Mouse (Mus musculus): ENCODE results near the gene Unc119. TPM values are rescaled to one million over a fixed set of nuclear protein-coding genes. Genes with fewer than 3 reads are reported as not detected.
A peak's percentile ranks its signal among the peaks of the same experiment; 100 is the strongest.

Unc119 gene
- total RNA-seq (2014; fragmentation: Nextera tagmentation) (51.2 and 51.5 TPM in 2 replicates), total RNA-seq (2017) (20.0 and 27.2 TPM in 2 replicates)

DNA sequence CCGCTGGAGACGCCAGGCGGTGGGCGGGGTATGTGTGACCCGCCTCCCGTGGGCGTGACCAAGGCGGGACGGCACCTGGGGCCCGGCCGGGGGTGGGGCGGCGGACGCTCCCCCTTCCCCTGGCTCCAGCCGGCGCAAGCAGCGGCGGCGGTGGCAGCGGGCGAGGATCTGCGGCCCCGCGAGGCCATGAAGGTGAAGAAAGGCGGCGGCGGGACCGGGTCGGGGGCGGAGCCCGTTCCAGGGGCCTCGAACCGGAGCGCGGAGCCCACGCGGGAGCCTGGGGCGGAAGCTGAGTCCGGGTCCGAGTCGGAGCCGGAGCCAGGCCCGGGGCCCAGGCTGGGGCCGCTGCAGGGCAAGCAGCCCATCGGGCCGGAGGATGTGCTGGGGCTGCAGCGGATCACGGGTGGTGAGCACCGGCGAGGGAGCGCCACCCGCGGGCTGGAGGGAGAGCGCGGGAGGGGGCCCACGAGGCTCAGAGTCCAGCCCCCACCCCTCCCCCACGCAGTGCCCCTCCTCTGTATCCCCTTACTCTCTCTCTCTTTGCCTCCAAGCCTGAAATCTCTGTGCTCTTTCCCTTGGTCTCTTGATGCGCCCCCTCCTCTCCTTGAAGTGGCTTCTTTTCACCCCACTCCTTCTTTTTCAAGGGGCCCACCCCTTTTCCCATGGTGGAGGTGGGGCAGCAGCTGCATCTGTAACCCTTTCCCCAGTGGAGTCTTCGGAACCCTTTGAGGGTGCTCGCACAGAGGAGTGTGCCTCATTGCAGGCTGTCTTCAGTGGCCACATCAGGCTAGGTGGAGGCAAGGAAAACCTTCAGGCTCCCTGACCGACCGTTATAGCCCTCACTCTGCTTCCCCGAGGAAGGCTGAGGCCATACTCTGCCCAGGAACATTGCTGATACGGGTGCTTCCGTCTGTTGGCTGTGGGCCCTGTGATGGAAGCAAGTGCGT lies at the start of gene Unc119:
Gene Unc119 (plus strand): TSS at position 102 of the 947 bp plus-strand sequence.
- 0 out of 2 replicates have a peak, but pooled peaks have one; percentile 34 for ATAC-seq (replicated peaks; ENCODE audit: low FRiP score, low TSS enrichment, poor library complexity, severe bottlenecking)

DNA sequence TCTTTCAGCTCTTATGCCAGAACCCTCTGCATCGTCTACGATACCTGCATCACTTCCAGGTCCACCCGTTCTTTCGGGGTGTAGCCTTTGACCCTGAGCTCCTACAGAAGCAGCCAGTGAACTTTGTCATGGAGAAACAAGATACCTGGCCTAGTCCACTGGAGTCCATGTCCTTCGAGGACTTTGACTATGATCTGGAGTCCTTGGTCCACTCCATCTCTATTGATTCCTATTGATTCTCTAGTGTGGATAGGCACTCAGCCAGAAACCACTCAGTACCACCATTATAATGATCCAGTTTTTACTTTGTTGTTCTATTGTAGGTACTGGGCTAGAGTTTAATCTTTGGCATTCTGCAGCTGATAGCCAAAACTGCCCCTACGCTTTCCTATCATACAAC lies 48.7 kb upstream of the Unc119 start:
- no peak for ATAC-seq (replicated peaks; ENCODE audit: low FRiP score, low TSS enrichment, poor library complexity, severe bottlenecking)

DNA sequence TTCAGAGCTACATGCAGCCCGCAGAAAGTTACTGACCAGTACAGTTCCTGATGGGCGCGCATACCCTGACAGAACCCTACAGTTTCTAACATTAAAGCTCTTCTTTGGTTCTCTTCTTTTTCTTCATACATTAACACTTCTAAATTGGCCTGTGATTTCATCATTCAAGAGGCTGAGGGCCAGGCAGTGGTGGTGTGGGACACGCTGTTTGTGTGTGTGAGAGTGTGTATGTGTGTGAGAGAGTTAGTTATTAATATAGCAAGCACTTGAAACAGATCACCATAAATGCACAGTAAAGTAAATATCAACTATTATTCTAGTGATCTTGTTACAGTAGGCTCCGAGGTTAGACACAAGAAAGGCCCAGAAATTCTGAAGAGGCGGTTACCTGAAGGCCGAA lies 42.4 kb upstream of the Unc119 start:
- ATAC-seq (replicated peaks; ENCODE audit: low FRiP score, low TSS enrichment, poor library complexity, severe bottlenecking): no peak

DNA sequence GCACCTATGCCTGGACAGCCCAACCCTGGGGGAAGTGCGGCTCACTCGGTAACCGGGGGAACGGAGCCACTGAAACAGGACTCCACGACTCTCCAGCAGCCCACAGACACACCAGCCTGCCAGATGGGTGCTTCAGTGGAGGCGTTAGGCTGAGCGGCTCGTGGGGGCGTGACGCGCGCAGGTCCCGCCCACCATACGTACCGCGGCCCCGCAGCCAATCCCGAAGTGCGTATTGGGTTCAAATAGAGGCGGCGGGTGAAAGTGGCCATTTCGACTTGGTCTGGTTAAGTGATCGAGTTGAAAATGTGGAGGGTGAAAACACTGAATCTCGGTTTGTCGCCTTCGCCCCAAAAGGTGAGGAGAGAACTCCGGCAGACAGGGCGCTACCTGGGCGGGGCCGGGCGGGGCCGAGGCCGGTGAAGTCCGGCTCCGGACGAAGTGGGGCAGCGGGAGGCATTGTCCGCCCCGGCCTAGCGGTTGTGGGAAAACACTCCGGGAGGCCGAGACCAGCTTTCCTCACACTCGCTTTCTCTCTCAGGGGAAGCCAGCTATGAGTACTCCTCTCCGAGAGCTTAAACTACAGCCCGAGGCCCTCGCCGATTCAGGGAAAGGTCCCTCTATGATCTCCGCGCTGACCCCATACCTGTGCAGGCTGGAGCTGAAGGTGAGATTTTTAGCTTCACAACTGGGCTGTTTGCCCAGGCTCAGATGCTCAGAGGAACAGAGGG lies 41.8 kb upstream of the Unc119 start, which contains the start of gene Spag5:
Gene Spag5 (plus strand): TSS at position 173 of the 728 bp plus-strand sequence.
- peak; percentile 100 for ATAC-seq (replicated peaks; ENCODE audit: low FRiP score, low TSS enrichment, poor library complexity, severe bottlenecking)

DNA sequence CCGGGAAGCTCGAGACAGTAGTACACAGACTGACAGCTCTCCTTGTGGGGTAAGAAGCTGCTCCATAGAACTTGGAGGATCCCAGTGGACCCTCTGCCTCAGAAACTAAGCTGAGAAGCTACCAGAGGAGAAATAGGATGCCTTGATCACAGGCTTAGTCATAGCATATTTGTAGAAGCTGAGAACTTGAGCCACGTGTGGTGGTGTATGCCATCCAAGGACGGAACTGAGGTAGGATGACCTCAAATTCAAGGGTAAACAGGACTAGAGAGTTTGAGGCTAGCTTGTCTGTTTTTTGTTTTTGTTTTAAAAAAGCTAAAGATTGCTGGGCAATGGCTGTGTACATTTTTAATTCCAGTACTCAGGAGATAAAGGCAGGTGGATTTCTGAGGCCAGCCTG lies 38.0 kb upstream of the Unc119 start:
- no peak for ATAC-seq (replicated peaks; ENCODE audit: low FRiP score, low TSS enrichment, poor library complexity, severe bottlenecking)

DNA sequence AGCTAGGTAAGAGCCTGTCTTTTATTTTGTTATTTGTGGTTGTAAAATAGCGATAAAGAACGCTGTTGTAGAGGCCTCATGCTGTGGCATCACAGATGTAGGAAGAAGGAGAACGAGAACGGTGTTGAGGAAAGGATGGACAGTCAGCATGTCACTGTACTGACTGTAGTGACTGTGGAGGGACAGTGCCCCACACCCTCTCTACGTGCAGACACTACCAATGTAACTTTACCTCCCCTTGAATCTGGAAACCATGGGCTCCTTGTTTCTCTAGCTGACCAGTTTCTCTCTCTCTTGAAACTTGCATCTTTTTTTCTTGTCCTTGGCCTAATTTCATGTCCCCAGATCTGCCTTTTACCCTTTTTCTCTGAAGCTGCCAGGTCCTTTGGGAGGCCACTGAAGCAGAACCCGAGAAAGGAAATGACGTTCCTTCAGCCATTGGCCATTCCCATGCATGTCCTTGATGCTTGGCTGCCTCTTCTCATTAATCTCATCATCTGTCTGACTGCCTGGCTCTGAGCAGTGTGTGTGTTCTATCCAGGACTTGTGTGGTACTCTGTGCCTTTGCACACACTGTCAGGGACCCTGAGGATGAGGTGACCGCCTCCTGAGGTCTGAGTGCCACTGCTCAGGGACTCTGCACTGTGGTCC lies 32.3 kb upstream of the Unc119 start:
- no peak for ATAC-seq (replicated peaks; ENCODE audit: low FRiP score, low TSS enrichment, poor library complexity, severe bottlenecking)

DNA sequence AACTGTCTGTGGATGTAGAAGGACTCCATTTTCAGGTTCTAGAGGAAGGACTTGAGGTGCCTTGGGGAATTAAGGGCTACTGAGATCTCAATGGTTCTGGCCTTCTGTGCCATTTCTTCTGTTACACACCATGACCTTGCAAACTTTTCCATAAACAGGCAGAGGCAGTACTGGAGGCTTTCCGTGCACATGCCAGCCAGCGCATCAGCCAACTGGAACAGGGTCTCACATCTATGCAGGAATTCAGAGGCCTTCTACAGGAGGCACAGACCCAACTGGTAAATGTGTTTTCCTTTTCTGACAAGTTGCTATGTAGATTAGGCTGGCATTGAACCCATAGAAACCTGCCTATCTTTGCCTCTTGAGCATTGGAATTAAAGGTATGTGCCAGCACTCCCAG lies 29.6 kb upstream of the Unc119 start:
- ATAC-seq (replicated peaks; ENCODE audit: low FRiP score, low TSS enrichment, poor library complexity, severe bottlenecking): no peak

DNA sequence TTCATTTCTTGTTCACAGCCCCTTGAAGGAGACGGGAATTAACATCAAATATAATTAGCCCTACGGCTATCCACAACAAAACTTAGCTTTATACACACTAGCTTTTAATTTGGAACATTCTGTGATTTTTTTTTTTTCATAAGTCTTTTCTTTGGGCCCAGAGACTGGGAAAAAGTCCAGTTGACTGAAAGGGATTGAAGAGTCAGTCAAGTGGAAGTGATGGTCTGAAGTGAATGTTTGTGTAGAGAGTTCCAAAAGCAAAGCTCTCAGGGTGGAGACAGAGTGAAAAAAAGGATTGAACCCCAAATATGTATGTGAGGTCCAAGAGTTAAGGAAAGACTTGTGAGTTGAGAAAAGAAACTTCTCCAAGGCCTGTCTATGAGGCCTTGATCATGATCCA lies 24.9 kb upstream of the Unc119 start:
- ATAC-seq (replicated peaks; ENCODE audit: low FRiP score, low TSS enrichment, poor library complexity, severe bottlenecking): no peak

DNA sequence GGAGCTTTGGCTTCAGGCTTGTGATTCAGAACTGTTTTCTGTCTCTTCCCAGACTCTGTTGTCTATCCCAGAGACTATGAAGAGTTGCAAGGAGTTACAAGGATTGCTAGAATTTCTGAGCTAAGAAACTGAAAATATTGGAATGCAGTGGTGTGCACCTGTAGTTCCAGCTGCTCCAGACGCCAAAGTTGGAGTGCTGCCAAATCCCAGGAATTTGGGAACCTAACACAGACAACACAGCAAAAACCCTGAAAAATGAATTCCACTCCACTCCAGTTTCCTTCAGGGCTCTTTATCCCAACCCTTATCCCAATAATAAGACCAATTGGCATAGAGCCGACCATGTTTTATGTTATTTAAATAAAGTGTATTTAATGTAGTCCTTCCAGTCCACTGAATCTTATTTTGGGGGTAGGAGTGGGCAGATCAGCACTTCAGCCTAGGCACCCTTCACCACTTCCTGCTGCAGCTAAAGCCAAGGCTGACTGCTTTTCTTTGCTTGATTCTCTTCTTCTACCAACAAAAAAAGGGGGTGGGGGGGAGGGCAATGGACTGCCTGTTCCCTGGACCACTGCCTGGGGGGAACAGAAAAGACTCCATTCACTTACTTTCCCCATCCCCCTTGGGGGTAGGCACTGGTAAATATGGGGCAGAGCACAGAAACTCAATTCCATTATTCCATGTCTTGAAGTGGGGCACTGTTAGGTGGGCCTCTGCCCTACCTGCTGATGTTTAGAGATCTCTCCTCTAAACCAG lies 21.0 kb upstream of the Unc119 start:
- no peak for ATAC-seq (replicated peaks; ENCODE audit: low FRiP score, low TSS enrichment, poor library complexity, severe bottlenecking)

DNA sequence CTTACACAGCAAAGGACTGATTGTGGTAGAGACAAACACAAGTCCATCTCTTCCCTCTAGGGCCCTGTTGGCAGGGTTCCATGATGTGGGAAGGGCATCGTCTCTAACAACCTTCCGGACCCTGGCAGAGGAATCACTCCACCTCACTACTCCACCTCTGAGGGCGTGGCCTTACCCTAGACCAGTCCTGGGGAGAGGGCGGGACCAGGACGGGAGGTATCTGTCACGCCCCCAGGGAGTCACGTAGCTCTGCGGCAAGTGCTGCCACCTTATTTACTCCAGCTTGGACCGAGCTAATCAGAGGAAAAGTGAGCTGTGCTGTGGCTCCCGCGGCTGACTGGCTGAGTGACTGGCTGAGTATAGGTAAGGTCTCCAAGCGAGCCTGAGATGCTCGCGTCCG lies 20.4 kb upstream of the Unc119 start, which contains the start of gene Aldoc:
Gene Aldoc (plus strand): TSS at position 109 of the 400 bp plus-strand sequence.
- ATAC-seq (replicated peaks; ENCODE audit: low FRiP score, low TSS enrichment, poor library complexity, severe bottlenecking): peak; percentile 98

DNA sequence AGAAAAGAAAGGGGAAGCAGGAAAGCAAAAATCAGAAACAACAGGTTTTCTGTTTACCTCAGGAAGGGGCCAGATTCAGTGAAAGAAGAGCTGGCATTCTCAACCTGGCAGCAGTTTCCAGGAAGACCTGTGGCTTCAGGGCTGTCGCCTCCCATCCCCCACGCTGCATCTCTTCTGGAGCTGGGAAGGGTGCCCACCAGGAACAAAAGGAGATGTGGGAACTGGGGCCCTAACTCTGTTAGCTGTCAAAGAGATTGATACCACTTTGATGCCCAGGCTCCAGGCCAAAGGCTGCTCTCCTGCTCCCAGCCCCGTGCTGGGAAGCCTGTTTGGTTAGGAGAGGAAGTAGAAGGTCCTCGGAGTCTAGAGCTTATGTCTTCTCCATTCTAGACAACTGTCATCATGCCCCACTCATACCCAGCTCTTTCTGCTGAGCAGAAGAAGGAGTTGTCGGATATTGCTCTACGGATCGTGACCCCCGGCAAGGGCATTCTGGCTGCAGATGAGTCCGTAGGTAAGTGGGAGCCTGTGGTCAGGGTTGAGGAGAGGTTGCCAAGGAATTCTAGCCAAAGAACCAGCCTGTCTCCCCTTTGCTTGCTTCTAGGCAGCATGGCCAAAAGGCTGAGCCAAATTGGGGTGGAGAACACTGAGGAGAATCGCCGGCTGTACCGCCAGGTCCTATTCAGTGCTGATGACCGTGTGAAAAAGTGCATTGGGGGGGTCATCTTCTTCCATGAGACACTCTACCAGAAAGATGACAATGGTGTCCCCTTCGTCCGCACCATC lies 19.1 kb upstream of the Unc119 start:
- ATAC-seq (replicated peaks; ENCODE audit: low FRiP score, low TSS enrichment, poor library complexity, severe bottlenecking): no peak

DNA sequence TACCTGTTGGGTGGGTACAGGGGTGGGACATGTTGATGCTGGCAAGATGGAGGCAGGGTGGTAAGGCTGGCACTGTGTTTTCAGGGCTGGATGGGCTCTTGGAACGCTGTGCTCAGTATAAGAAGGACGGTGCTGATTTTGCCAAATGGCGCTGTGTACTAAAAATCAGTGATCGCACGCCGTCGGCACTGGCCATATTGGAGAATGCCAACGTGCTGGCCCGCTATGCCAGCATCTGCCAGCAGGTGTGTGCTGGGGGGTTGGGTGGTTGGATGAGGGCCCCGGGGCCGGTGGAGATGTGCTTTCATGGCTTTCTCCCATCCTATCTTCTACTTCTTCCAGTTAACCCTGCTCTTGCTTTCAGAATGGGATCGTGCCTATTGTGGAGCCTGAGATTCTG lies 18.3 kb upstream of the Unc119 start:
- no peak for ATAC-seq (replicated peaks; ENCODE audit: low FRiP score, low TSS enrichment, poor library complexity, severe bottlenecking)

DNA sequence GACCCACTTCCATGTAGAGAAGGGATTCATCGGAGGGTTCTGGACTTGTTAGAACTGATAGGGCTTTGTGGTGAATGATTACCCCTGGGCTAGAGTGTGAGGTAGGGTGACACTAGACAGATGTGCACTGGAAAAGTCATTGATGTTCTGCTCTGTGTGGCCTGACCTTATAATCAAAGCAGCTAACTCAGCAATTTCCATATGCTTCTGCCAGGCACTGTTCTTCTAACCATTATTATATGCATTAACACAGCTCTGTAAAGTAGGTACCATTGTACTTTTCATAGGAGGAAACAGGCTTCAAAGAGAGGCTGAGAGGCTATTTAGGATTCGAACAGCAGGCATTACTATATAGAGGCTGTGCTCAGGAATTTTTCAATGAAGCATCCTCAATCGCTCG lies 16.1 kb upstream of the Unc119 start:
- ATAC-seq (replicated peaks; ENCODE audit: low FRiP score, low TSS enrichment, poor library complexity, severe bottlenecking): no peak

DNA sequence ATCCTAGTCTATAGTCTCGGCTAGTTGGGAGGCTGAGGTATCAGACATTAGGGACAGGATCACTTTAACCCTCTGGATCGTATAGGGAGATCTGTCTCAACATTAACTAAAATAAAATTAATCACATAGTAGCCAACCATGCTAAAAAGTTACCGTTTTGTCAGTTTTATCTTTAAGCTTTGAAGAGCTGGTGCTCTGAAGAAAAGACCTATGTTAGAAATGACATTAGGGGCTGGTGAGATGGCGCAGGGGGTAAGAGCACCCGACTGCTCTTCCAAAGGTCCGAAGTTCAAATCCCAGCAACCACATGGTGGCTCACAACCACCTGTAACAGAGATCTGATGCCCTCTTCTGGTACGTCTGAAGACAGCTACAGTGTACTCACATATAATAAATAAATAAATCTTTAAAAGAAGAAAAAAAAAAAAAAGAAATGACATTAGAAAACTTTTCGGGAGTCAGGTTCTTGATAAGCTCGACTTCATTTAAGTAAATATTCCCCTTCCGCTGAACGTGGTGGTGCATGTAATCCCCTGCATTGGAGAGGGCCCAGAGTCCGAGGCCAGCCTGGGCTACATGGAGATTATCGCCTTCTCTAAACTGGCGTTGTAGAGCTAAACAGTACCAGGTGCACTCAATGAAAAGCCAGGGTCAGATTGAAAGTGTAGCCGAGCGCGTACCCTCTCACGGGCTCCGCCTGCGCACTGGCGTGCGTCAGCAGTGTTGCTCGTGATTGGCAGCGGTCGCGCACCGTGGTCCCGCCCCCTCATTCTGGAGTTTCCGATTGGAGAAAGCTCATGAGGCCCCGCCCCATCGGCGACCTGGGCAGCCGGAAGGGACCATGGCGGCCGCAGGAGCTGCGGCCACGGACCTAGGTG lies 15.4 kb upstream of the Unc119 start, which contains the start of gene Pigs:
Gene Pigs (plus strand): TSS at position 782 of the 878 bp plus-strand sequence.
- ATAC-seq (replicated peaks; ENCODE audit: low FRiP score, low TSS enrichment, poor library complexity, severe bottlenecking): peak; percentile 97

DNA sequence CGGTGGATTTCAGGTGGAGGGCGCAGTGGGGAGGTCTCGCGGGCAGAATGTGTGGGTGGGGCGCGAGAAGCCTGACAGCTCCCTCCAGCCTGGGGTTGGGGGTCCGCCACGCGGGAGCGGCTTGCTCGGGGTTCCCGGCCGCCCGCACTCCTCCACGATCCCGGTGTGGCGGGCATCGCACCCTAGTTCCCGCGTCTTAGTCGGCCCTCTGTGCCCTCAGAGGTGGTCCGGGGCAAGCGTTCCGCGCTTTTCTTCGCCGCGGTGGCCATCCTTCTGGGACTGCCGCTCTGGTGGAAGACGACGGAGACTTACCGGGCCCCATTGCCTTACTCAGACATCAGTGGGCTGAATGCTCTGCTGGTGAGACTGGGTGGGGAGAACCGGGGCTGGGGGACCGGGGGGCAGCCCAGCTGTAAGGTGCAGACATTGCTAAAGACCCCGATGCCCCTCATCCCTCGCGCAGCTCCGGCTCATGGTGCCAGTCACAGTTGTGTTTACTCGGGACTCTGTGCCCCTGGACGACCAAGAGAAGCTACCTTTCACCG lies 14.7 kb upstream of the Unc119 start:
- ATAC-seq (replicated peaks; ENCODE audit: low FRiP score, low TSS enrichment, poor library complexity, severe bottlenecking): peak; percentile 20; the same call in 1 of the 2 replicates

DNA sequence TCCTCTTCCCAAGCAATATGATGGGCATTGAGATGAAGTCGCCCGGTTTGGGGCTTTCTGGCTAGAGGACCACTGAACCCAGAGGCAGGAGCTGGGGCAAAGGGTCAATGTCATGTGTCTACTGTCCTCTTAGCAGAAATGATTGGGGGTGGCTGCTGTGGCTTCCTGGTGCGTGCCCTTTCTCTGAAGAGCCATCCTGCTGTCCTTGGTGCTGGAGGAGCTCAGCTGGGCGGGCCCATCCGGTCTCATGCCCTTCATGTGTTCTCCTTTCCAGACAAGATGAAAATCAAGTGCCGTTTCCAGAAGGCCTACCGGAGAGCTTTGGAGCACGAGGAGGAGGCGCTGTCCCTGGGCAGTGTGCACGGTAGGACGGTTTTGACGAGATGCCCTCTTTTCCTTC lies 10.6 kb upstream of the Unc119 start:
- ATAC-seq (replicated peaks; ENCODE audit: low FRiP score, low TSS enrichment, poor library complexity, severe bottlenecking): no peak

DNA sequence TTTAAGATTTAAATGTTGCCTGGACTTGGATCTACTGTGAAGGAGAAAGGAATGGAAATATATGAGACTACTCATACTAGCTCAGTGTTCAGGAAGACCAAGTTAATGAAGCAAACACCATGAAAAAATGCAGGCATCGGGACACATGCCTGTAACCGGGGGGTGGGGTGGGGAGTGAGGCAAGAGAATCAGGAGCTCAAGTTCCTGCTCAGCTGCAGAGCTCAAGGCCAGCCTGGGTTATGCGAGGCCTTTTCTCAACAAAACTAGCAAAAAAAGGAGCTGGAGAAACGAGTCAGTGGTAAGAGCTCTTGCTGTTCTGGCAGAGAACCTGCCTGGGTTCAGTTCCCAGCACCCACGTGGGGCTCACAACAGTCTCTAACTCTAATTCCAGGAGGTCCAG lies 9.3 kb upstream of the Unc119 start:
- ATAC-seq (replicated peaks; ENCODE audit: low FRiP score, low TSS enrichment, poor library complexity, severe bottlenecking): no peak
